Mouse (Mus musculus) limb, embryonic 11.5 days (tissue): Measurements from ENCODE around the gene Cyp2j12. TPM values are rescaled to one million over a fixed set of nuclear protein-coding genes. Genes with fewer than 3 reads are reported as not detected.
"Not testable (repeated sequence)": the region's sequence is repeated elsewhere in the genome, so short reads cannot be mapped to it uniquely, and the experiment has no call there.

ENCODE experiments used
- ATAC-seq: fragments of 200-750 bp; cut with Nextera tagmentation; 2 replicates; pipeline ENCODE4 v1.8.0; 2017; ENCODE audit warnings: low read depth; ENCODE audit not compliant: insufficient number of reproducible peaks, low FRiP score, low TSS enrichment
- DNase-seq: peaks from one replicate; pipeline ENCODE4 v3.0.0-alpha.2; 2015; ENCODE audit warnings: low spot score
- H3K27ac ChIP-seq: fragments of 300-500 bp; sonication (generic); replicated peaks from 2 replicates; pipeline ENCODE4 v1.5.1; 2014; ENCODE audit warnings: low read depth, mild to moderate bottlenecking, low read length
- H3K27me3 ChIP-seq: fragments of 300-500 bp; sonication (generic); 2 replicates; pipeline ENCODE4 v1.6.1; 2014; ENCODE audit warnings: mild to moderate bottlenecking, low read length, mixed read lengths; ENCODE audit not compliant: control insufficient read depth, insufficient read depth
- H3K36me3 ChIP-seq: fragments of 300-500 bp; sonication (generic); 2 replicates; pipeline ENCODE4 v1.6.1; 2014; ENCODE audit warnings: mild to moderate bottlenecking, low read length, moderate library complexity, mixed read lengths; ENCODE audit not compliant: control insufficient read depth, insufficient read depth
- H3K4me1 ChIP-seq: fragments of 300-500 bp; sonication (generic); 2 replicates; pipeline ENCODE4 v1.6.1; 2014; ENCODE audit warnings: low read length, mixed read lengths; ENCODE audit not compliant: control insufficient read depth, insufficient read depth
- H3K4me2 ChIP-seq: fragments of 300-500 bp; sonication (generic); 2 replicates; pipeline ENCODE4 v1.6.1; 2014; ENCODE audit warnings: low read depth, mild to moderate bottlenecking, moderate library complexity; ENCODE audit not compliant: severe bottlenecking
- H3K4me3 ChIP-seq: fragments of 300-500 bp; sonication (generic); 2 replicates; pipeline ENCODE4 v1.5.1; 2014; ENCODE audit warnings: low read depth, low read length
- H3K9ac ChIP-seq: fragments of 300-500 bp; sonication (generic); 2 replicates; pipeline ENCODE4 v1.6.1; 2014; ENCODE audit warnings: mild to moderate bottlenecking, low read length
- H3K9me3 ChIP-seq: fragments of 300-500 bp; sonication (generic); 2 replicates; pipeline ENCODE4 v1.6.1; 2016; ENCODE audit warnings: low read length; ENCODE audit not compliant: control insufficient read depth
- WGBS: fragments of 180-500 bp; shearing (Covaris S2); extraction: QIAGEN DNeasy Blood & Tissue Kit; methylation state at CpG from one replicate; pipeline ENCODE4 v1.1.7; 2014; 5-methylcytosine and 5-hydroxymethylcytosine counted together
- polyA plus RNA-seq: library from polyadenylated mRNA; unstranded; fragments of >200 nt; fragmentation: Nextera tagmentation; extraction: Ambion mirVana; gene quantifications from 2 replicates; pipeline ENCODE4 v1.2.1, GENCODE M21; 2014

Cyp2j12 gene
- polyA plus RNA-seq = not detected in 2 replicates

DNA sequence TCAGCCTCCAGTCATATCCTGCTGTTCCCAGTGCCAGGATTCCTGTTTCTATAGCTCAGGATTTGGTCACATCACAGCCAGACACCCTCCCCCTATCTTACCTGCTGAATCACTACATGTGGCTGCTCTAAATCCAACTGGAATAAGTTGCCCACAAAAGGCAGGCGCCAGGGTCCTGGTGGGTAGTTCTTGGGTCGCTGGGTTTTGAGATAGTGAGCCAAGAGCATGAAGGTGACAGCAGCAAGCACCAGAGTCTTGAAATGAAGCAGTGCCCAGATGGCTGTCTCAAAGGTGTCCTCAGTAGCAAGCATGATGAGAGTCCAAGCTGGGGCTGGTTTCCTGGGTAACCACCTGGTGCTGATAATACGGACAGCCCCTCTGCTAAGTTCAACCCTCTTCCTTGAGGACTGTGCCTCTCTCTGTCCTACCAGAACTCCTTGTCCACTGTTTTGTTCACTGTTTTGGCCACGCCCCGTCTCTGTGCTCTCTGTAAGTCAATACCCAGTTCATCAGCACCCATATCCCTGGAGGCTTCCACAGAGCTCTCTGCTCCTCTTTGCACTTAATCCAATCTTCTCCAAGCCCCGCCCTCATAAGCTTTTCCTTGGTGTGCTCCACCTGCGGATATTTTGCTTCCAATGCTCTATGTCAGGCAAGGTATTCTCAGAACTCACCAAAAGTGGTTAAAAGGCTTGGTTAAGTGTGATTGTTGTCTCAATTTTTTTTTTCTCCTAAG is at the start of gene Cyp2j12:
TSS of gene Cyp2j12 (minus strand) at position 421 of the 736 bp plus-strand sequence.
- Histone ChIP-seq H3K27me3 (no peaks in the 10 kb centered on the region), H3K36me3 (no peaks in the 10 kb centered on the region), H3K9me3 (no peaks in the 10 kb centered on the region), H3K9ac (no peak within 1 kb of the TSS), H3K27ac (no peak within 1 kb of the TSS), H3K4me3 (no peak within 1 kb of the TSS), H3K4me1 (no peaks in the 10 kb centered on the region), H3K4me2 (no peak within 1 kb of the TSS)
- ATAC-seq (no peak), DNase-seq (no peak)
- WGBS = 82% methylated on average over 7 of the region's 7 CpGs

GRCm38 (mm10) chr4:96189321-96189720 is 48.4 kb upstream of the Cyp2j12 start:
- not testable (repeated sequence) for H3K27ac ChIP-seq, DNase-seq, H3K9me3 ChIP-seq, H3K4me1 ChIP-seq, H3K27me3 ChIP-seq, H3K4me2 ChIP-seq, H3K36me3 ChIP-seq, ATAC-seq, H3K4me3 ChIP-seq, H3K9ac ChIP-seq
- 91% methylated on average over 5 of the region's 5 CpGs for WGBS

DNA sequence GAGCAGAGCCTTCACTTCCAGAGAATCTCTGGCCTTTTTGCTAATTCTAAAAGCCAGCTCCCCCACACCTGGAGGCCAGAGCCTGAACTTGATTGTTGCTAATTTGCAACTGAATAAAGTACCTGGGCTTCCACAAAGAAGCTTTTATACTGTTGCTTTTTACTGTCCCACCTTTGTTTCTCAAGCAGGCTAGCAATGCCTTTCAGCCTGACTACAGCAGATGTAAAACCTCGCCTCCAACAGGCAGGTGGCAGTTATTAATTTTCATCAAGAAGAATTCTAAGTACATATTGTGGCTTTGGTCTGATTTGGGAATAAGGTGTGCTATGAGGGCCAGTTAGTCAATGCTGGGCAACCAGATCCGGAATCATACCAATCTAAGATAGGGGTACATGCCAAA is 47.7 kb upstream of the Cyp2j12 start:
- not testable (repeated sequence) for H3K36me3 ChIP-seq, H3K4me2 ChIP-seq, ATAC-seq, H3K9ac ChIP-seq, H3K27me3 ChIP-seq, H3K27ac ChIP-seq, H3K4me1 ChIP-seq, DNase-seq, H3K4me3 ChIP-seq, H3K9me3 ChIP-seq
- 90% methylated on average over 2 of the region's 2 CpGs for WGBS

GRCm38 (mm10) chr4:96188146-96188545 is 47.2 kb upstream of the Cyp2j12 start:
- 92% methylated on average over 2 of the region's 2 CpGs for WGBS
- not testable (repeated sequence) for H3K9me3 ChIP-seq, DNase-seq, H3K36me3 ChIP-seq, H3K27me3 ChIP-seq, H3K4me3 ChIP-seq, H3K4me2 ChIP-seq, H3K9ac ChIP-seq, H3K27ac ChIP-seq, ATAC-seq, H3K4me1 ChIP-seq

GRCm38 (mm10) chr4:96184716-96185115 is 43.8 kb upstream of the Cyp2j12 start:
- not testable (repeated sequence) for H3K4me2 ChIP-seq, H3K9me3 ChIP-seq, ATAC-seq, H3K4me1 ChIP-seq, DNase-seq, H3K27ac ChIP-seq, H3K36me3 ChIP-seq, H3K9ac ChIP-seq, H3K4me3 ChIP-seq, H3K27me3 ChIP-seq
- WGBS = 94% methylated on average over 2 of the region's 2 CpGs

- Histone ChIP-seq H3K4me3 (no peak overlapping the region), H3K4me1 (no peaks in the 10 kb centered on the region), H3K36me3 (no peaks in the 10 kb centered on the region)
Measured at GRCm38 (mm10) chr4:96162839-96163238, 21.9 kb upstream of the Cyp2j12 start.

GRCm38 (mm10) chr4:96161575-96161974 is 20.6 kb upstream of the Cyp2j12 start:
- Histone ChIP-seq H3K9me3 (no peaks in the 10 kb centered on the region), H3K4me2 (no peak overlapping the region), H3K4me3 (no peak overlapping the region), H3K27me3 (no peaks in the 10 kb centered on the region), H3K9ac (no peak overlapping the region), H3K36me3 (no peaks in the 10 kb centered on the region), H3K4me1 (no peaks in the 10 kb centered on the region), H3K27ac (no peak overlapping the region)
- DNase-seq (no peak), ATAC-seq (no peak)
- WGBS = 88% methylated on average over 1 of the region's 1 CpGs

More at GRCm38 (mm10) chr4:96162839-96163238, 21.9 kb upstream of the Cyp2j12 start:
- DNase-seq (no peak), ATAC-seq (no peak)
- Histone ChIP-seq H3K27ac (no peak overlapping the region), H3K9me3 (no peaks in the 10 kb centered on the region), H3K27me3 (no peaks in the 10 kb centered on the region), H3K4me2 (no peak overlapping the region), H3K9ac (no peak overlapping the region)
- WGBS = 84% methylated on average over 1 of the region's 1 CpGs

DNA sequence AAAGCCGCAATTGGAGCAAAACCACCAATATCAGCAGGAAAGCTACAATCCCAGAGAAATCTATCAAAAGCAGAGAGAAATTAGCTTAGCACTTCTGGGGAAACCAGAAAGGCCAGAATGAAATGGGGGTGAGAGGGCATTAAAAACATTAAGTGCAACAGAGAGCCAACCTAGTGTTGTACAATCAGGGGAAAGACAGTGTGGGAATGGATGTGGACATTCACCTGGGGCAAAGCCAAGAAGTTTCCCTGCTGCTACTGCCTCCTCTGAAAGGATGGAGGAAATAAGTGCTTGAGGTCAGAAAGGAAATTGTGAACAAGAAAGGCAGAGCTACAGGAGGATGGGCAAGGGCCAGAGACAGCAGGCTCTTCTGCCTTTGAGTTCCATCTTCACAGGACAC is 1.7 kb downstream of the Cyp2j12 start:
- Histone ChIP-seq H3K9me3 (no peaks in the 10 kb centered on the region), H3K36me3 (no peaks in the 10 kb centered on the region), H3K27me3 (no peaks in the 10 kb centered on the region), H3K4me1 (no peaks in the 10 kb centered on the region), H3K9ac (no peak overlapping the region), H3K4me2 (no peak overlapping the region), H3K4me3 (no peak overlapping the region), H3K27ac (no peak overlapping the region)
- WGBS = 100% methylated on average over 1 of the region's 1 CpGs
- DNase-seq (no peak), ATAC-seq (no peak)

GRCm38 (mm10) chr4:96134246-96134645 is 6.7 kb downstream of the Cyp2j12 start:
- DNase-seq = no peak
- H3K27ac ChIP-seq = no peak overlapping the region
- ATAC-seq = no peak
- no peaks in the 10 kb centered on the region for H3K27me3 ChIP-seq
- H3K9ac ChIP-seq = no peak overlapping the region
- WGBS = 87% methylated on average over 3 of the region's 3 CpGs
- no peaks in the 10 kb centered on the region for H3K36me3 ChIP-seq
- no peaks in the 10 kb centered on the region for H3K9me3 ChIP-seq
- no peak overlapping the region for H3K4me2 ChIP-seq
- H3K4me3 ChIP-seq = no peak overlapping the region
- no peaks in the 10 kb centered on the region for H3K4me1 ChIP-seq
